Mouse (Mus musculus): ENCODE data around the gene Auts2.

DNA sequence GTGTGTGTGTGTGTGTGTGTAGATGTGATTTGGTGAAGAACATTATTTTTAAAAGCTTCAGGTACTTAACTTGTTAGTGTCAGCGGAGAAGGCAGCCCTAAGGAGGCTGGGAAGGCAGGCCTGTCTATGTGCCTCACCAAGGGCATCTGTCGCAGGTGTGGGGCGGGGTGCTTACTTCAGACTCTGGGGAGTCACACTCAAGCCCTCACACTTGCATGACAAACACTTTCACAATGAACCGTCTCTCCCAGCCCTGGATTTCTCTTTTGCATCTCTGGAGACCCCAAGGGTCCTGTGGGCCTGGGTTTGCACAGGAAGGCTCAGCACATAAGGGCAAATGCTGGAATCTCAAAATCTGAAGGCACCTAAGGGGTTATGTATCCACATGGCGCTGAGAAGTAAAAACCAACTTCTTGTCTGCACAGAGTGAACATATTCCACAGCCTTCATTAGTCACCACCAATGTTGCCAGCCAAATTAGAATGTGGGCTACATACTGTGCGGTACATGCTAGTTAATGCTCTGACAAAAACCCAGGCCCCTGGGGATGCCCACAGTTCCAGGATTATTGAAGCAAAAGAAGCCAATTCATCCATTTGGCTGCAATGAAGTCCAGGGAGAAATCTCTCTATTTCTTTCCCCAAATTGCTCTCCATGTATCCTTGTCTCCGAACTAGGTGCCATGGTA is 1093.8 kb downstream of the Auts2 start:
- TF ChIP-seq CTCF (IDR thresholded peaks at IDR 0.05): no peak
- no peak for TF ChIP-seq EP300 (IDR thresholded peaks at IDR 0.05)

Data from lung, postnatal 0 days (tissue).